Mouse (Mus musculus) neutrophil, adult 59 days (primary cell): ENCODE measurements around the gene Acrbp. TPM values are rescaled to one million over a fixed set of nuclear protein-coding genes. Genes with fewer than 3 reads are reported as not detected.

Source experiments
- total RNA-seq, 2 experiments: library from RNA; stranded (reverse); gene quantifications; 1 replicate in 1 of 2; 2 replicates in 1 of 2; pipeline ENCODE4 v1.2.4; 2023

Acrbp gene
- total RNA-seq = 10 to 100 TPM; 11.4 to 12.0 TPM

DNA sequence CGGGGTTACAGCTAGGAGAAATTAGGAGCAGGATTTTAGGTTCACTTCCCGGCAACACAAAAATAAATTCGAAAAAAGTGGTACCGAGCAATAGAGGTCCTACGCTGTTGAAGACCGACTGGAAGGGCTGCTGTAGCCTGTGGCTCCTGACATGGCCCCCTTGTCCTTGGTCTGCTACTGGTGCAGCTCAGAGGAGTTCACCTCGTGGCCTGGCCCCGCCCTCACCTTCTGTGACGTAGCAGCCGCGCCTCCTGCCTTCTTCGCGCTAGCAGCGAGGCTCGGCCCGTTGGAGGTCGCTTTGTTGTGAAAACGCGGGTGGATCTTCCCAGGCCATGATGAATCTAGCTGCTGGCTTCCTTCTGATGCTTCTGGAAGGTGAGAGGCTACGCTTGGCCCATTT is at the start of gene Acrbp:
Gene Acrbp, plus strand, starts transcription at position 12 of the 400 bp plus-strand sequence.

DNA sequence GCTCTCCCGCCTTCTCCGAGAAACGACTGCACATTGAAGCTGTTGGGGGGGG is 40.5 kb upstream of the Acrbp start, which contains the start of gene Zfp384:
Gene Zfp384, plus strand, starts transcription at position 17 of the 52 bp plus-strand sequence.

DNA sequence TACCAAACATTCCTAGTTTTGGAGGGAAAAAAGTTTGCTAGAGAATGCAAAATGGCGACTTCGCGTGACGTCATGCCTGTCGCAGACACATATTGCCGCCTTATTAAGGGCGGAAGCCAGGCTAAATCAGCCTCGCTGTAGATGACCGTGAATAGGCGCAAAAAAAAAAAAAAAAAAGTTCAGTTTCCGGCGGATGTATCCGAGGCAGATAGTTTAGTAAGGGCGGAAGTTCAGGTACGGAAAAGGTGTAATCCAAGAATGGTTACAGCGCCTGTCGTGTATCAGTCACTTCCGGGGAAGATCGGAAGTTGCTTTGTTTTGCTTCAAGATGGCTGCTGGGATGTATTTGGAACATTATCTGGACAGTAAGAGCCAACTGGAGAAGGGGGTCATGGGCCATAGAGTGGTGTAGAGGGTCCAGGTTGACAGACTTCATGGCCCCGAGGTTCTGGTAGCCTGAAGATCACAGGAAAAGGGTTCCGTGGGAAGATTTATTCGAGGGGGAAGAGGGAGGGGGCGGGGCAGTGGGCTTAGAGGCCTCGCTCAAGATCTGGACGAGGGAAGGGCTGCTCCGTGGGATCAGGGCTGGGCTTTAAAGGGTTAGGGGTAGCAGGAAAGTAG is 9.8 kb upstream of the Acrbp start, which contains the start of gene Ing4:
Gene Ing4, plus strand, starts transcription at position 228 of the 621 bp plus-strand sequence.

DNA sequence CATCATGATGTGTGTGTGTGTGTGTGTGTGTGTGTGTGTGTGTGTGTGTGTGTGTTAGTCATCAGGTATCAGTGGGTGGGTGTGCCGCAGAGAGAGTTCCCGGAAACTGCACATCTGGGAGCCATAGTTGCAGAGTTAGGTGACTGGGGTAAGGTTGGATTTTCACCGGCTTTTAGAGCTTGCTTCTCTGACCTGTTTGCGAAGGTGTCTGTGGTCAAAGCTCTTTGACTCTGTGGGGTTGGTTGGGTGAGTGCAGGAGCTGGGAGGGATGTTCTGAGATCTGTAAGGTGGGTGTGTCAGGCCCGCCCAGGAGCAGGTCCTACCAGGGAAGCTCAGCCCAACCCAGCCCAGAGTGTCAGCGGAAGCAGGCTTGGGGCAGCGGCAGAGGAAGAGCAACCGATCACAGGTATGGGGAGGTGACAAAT is 18.1 kb downstream of the Acrbp start, which contains the start of gene Lpar5:
Gene Lpar5, plus strand, starts transcription at position 350 of the 425 bp plus-strand sequence.

DNA sequence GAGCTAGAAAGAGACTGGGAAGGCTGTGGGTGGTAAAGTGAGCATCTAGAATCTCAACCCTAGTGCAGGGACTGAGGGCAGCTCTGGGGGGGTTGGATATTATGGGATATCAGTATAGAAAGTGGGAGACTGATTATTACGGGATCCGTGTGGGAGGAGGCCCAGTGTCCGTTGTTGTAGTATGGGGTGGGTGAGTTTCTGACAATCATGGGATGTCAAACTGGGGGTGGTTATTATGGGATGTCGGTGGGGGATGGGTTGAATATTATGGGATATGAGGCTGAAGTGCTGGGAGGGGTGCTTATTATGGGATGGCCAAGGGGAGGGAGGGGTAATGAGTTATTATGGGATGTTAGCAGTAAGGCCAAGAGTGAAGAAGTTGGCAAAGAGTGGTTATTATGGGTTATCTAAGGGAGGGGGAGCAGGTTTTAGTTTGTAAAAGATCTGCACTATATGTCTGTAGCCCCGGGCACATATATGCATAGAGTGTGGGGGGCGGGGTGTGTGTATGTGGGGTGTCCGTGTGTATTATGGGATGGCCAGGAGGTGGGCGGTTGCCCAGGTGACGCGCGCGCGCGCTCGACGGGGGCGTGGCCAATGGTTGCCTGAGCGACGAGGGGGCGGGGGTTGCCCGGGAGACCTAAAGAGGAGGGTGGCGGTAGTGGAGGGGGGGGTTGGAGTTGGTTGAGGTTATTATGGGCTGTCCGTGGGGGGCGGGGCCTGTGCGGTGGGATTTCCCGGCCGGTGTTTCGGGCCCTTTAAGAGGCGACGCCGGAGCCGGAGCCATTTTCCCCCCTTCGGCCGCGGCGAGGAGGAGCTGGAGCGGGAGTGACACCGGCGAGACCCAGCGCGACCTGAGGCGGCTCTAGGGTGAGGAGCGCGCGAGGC is 46.1 kb downstream of the Acrbp start, which contains the start of gene Chd4:
Gene Chd4, plus strand, starts transcription at position 591 of the 888 bp plus-strand sequence.

Other genes starting within 250 kb of the Acrbp start
- 10 to 100 TPM; 22.1 to 22.7 TPM for gene Spsb2, start 241.0 kb upstream of the Acrbp start, total RNA-seq
- gene Tpi1, start 235.4 kb upstream of the Acrbp start, total RNA-seq = 100 to 1,000 TPM; 120 to 136 TPM
- 10 to 100 TPM; 59.3 TPM for gene Usp5, start 220.2 kb upstream of the Acrbp start, total RNA-seq
- 10 to 100 TPM; 63.3 to 71.4 TPM for gene Cdca3, start 220.1 kb upstream of the Acrbp start, total RNA-seq
- not detected for gene Gnb3, start 209.4 kb upstream of the Acrbp start, total RNA-seq
- gene P3h3, start 191.9 kb upstream of the Acrbp start, total RNA-seq = under 1 TPM; 0.42 to 0.64 TPM
- gene Gpr162, start 185.7 kb upstream of the Acrbp start, total RNA-seq = not detected
- under 1 TPM; 0.20 to 0.29 TPM for gene Cd4, start 161.5 kb upstream of the Acrbp start, total RNA-seq
- under 1 TPM; 0.37 to 0.73 TPM for gene Lag3, start 138.0 kb upstream of the Acrbp start, total RNA-seq
- 100 to 1,000 TPM; 106 to 150 TPM for gene Ptms, start 129.6 kb upstream of the Acrbp start, total RNA-seq
- 10 to 100 TPM; 92.0 to 97.0 TPM for gene Mlf2, start 118.3 kb upstream of the Acrbp start, total RNA-seq
- gene Cops7a, start 84.2 kb upstream of the Acrbp start, total RNA-seq = 10 to 100 TPM; 17.3 to 22.6 TPM
- gene Pianp, start 53.0 kb upstream of the Acrbp start, total RNA-seq = not detected
- gene Zfp384, start 40.5 kb upstream of the Acrbp start, total RNA-seq = 10 to 100 TPM; 68.6 to 81.0 TPM
- gene Ing4, start 9.9 kb upstream of the Acrbp start, total RNA-seq = 10 to 100 TPM; 65.4 to 82.9 TPM
- gene Lpar5, start 18.2 kb downstream of the Acrbp start, total RNA-seq = 10 to 100 TPM in 1 of 2 experiments, 1 to 10 TPM in 1; 8.4 to 12.3 TPM
- gene Chd4, start 46.3 kb downstream of the Acrbp start, total RNA-seq = 100 to 1,000 TPM; 178 to 182 TPM
- 10 to 100 TPM; 18.6 to 20.5 TPM for gene Nop2, start 82.2 kb downstream of the Acrbp start, total RNA-seq
- 10 to 100 TPM; 29.2 to 34.4 TPM for gene Iffo1, start 95.6 kb downstream of the Acrbp start, total RNA-seq
- 1,000 to 10,000 TPM; 1,481 to 1,483 TPM for gene Gapdh, start 116.8 kb downstream of the Acrbp start, total RNA-seq
- gene Ncapd2, start 142.0 kb downstream of the Acrbp start, total RNA-seq = 100 to 1,000 TPM; 185 to 195 TPM
- gene Mrpl51, start 142.1 kb downstream of the Acrbp start, total RNA-seq = 10 to 100 TPM; 44.1 to 48.3 TPM
- 10 to 100 TPM; 20.8 to 21.0 TPM for gene Vamp1, start 165.9 kb downstream of the Acrbp start, total RNA-seq
- gene Tapbpl, start 182.2 kb downstream of the Acrbp start, total RNA-seq = 10 to 100 TPM; 11.0 to 12.0 TPM
- 1 to 10 TPM in 1 of 2 experiments, under 1 TPM in 1; 0.73 to 2.0 TPM for gene Cd27, start 187.3 kb downstream of the Acrbp start, total RNA-seq
- not detected for gene Tuba3a, start 236.4 kb downstream of the Acrbp start, total RNA-seq